Mouse (Mus musculus) adrenal gland, adult (tissue): ENCODE results near the gene Gm20388.

Source experiments
- DNase-seq, 2 experiments: peaks; one replicate each; pipeline ENCODE4 v3.0.0; 2022 to 2023; ENCODE audit warnings: low spot score in 1 of 2; ENCODE audit not compliant: inconsistent age in 2 of 2

Gene Gm20388

DNA sequence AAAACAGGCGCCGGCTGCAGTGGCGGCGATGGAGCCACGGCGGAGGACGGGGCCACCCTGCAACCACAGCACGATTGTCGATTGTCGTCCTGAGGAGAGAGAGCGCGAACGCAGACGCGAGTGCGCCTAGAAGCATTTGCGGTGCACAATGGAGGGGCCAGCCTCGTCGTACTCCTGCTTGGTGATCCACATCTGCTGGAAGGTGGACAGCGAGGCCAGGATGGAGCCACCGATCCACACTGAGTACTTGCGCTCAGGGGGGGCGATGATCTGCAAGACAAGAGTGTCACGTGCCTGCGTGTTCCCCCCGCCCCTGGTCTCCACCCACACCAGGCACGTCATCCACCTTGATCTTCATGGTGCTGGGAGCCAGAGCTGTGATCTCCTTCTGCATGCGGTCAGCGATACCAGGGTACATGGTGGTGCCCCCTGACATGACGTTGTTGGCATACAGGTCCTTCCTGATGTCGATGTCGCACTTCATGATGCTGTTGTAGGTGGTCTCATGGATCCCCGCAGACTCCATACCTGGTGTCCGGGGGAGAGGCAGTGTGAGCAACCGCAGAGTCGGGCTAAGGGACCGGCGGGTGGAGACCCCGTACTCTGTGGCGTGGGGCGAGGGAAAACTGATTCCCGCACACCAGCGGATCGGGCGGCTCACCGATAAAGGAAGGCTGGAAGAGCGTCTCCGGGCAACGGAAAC lies 3981.4 kb downstream of the Gm20388 start:
- DNase-seq, result peak; percentile 25 to 51

DNA sequence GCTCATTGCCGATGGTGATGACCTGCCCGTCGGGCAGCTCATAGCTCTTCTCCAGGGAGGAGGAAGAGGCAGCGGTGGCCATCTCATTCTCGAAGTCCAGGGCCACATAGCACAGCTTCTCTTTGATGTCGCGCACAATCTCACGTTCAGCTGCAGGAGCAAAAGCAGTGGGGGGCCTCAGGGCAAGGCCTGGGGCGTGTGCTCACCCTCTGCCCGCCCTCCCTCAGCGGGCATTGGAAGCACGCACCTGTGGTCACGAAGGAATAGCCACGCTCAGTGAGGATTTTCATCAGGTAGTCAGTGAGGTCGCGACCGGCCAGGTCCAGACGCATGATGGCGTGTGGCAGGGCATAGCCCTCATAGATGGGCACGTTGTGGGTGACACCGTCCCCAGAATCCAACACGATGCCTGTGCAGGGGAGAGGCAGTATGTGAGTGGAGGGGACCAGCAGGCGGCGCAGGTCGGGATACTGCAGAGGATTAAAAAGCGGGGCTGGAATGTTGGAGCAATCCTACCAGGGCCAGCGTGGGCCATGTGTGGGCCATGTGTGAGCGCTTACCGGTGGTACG lies 3982.0 kb downstream of the Gm20388 start:
- DNase-seq, result no peak

DNA sequence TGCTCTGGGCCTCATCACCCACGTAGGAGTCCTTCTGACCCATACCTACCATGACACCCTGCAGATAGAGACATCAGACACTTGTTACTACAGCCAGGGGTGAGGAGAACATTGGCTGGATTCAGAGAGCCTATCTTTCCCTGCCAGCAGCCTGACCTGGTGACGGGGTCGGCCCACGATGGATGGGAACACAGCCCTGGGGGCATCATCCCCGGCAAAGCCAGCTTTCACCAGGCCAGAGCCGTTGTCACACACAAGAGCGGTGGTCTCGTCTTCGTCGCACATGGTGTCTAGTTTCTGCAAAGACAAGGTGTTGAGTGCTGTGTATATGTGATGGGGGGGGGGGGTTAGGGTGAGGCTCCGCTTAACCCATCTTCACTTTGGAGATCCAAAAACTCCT lies 3982.8 kb downstream of the Gm20388 start:
- no peak for DNase-seq

DNA sequence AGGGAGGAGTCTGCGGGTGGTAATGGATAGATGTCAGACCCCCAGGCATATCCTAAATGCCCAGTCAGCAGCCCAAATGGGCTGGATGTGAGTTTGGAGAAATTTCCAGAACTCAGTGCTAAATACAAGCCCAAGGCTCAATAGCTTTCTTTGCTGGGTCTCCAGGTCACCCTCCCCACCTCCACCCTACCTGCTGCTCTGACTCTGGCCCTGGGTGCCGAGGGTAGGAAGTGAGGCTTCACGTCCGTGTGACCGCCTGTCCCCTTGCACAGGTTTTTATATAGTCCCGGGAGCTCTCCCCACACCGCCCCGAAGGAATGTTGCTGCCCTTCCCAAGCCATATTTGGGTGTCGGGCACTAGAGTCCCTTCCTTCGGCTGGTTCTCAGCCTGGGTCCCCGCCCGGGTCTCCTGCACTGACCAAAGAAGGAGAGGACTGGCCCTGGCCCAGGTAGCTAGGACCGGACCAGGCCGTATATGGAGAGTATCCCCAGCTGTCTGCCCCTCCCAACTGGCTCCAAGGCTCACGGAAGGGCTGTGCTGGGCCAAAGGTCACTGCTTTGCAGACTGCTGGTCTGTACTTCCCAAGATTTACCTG lies 3984.0 kb downstream of the Gm20388 start, which contains the start of gene Acta1:
Gene Acta1 (minus strand): TSS at position 250 of the 596 bp plus-strand sequence.
- no peak for DNase-seq

DNA sequence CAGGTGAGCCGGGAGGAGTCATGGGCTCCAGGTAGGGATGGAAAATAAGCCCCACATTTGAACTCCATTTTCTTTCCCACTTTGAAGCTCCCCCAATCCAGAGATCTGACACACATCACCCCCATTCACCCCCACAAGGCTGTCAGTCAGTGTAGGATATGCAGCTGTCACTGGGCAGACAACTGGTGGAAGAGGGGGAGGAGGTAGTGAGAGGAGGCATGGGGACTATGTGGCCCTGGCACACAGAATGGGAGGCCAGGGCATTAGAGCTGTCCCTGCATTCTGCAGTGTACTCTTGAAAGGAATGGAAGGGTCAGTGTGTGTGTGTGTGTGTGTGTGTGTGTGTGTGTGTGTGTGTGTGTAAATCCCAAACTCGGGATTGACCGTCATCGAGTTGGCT lies 3984.6 kb downstream of the Gm20388 start:
- DNase-seq, result no peak

DNA sequence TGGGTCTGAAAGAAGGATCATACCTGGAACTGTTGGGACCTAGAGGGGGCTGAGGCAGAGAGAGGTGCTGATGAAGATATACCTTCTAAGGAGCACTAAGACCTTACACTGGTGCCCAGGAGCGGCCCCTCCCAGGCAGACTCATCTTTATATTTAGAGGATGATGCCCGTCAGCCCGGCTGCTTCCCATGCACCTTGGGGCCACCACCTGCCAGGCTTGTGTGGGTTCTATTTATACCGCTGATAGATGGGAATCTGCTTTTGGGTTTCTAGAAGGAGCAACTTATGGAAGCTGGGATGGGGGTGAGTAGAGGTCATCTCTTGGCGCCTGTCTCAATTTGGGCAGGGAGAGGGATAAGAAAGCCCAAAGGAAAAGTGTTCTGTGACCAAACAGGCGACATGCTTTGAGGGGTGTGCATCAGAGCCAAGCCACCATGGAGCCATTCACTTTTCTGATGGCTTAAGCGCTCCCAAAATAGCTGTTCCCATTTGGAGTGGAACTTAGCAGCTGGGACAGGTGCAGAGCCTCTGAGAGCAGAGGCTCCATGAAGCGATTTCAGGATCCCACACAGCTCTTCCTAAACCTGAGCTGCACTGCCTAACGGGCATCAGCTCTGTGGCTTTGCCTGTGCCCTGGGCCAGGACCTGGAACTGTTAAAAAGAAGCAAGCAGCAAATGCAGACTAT lies 3985.2 kb downstream of the Gm20388 start:
- no peak for DNase-seq

DNA sequence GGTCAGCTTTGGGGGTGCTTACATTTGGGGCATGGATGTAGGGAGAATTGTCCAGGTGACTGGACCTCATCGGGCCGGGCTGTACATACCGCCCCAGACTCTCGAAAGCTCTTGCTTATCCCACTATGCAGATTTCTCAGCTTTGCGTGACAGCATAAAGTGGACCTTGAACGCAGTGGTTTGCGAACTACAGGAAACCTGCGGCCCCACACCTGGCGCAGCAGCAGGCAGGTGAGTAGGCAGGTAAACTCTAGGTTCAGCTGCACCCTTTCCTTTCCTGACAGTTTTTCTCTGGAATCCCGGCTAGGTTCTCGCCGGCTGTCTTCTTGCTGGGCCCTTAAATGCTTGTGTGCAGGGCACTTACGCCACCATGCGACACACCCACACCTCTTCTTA lies 3985.7 kb downstream of the Gm20388 start:
- DNase-seq, result no peak

DNA sequence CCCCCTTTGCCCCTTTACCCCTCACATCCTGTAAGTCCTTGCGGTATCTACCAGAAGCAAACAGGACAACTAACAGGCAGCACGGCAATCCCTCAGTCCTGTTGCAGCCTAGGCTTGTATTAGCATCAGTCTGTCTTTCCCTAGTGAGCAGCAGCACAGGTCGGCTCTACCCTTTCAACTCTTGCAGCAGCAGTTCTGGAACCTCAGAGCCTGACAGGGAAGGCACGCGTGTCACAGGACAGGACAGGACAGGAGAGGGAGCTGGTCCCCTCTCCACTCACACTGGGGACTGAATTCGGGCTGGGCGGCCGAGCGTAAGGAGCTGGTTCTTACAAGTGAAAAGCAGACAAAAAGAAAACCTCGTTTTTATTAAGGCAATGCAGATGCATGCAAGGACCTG lies 3986.1 kb downstream of the Gm20388 start:
- DNase-seq, result no peak

DNA sequence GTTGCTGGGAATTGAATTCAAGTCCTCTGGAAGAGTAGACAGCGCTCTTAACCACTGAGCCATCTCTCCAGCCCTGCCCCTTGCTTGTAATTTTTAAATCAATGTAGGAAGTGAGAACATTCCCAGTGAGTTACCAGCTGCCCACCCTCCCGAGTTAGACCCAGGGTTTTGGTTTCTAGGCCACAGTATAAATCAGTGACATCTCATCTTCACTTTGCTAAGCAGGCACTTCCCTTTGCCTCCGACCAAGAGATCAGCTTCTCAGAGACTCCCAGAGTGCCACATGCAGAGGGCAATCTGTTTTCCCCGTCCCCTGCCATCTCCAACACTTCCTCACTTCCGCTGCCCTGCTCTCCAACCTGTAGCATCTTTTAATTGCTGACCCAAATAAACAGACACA lies 3987.9 kb downstream of the Gm20388 start:
- DNase-seq, result no peak

DNA sequence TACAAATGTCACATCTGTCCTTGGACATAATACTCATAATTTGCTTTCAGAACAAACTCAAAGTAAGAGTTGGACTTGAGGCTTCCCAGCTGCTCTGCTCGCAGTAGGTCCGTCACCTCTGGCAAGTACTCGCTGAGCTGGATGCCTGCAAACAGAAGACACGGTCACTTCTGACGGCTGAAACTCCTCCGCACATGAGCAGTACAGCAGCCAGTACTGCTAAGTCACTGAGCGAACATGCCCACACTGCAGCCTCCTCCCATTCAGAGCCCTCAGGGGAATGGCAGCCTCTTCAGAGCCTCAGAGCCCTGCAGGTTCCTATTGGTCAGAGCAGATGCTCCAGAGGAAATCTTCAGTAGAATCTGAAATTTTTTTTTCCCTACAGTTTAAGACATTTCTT lies 3988.7 kb downstream of the Gm20388 start:
- DNase-seq, result no peak

DNA sequence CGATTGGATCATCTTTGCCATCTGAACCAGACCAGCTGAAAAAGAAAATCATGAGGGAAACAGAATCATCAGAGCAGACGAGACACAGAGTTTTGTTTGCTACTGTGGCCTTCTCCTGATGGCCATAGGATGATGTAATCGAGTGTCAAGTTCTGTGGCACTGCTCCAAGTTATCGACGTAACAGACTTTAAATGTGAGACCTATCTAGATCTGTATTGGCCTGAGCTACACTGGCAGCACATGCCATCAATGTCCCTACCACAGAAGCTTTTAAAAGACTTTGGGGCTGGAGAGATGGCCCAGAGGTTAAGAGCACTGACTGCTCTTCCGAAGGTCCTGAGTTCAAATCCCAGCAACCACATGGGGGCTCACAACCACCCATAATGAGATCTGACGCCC lies 3992.0 kb downstream of the Gm20388 start:
- DNase-seq, result peak; percentile 18 to 83

DNA sequence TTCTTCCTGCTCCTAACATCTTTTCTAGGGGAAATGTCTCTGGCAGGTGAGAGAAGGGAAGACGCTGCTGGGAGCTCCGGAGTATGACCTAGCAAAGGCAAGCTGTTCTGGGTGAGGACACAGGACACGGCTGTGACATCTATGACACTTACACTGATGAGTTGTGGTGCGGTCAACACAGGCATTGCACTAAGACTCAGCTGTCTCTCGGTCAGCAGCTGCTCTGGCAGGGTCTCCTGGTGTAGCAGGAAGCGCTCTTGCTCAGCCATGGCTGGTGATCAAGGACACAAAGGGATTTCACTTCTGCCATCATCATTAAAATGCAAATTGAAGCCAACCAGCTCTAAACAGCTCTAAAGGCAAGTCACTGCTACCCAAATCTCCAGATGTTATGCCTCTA lies 3997.0 kb downstream of the Gm20388 start:
- DNase-seq, result no peak

DNA sequence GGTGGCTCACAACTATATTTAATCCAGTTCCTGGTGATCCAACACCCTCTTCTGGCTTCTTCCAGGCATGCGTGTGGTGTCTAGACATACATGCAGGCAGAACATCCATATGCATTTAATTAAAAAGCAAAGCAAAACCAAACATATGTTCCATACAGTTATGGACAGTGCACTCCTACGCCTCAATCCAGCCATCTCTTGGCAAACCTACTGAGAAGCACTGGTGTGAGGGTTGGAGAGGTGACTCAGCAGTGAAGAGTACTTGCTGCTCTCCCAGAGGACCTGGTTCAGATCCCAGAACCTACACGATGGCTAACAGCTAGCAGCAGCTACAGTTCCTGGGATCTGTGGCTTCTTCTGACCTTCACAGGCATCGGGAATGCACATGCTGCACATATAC lies 4001.6 kb downstream of the Gm20388 start:
- DNase-seq, result no peak

DNA sequence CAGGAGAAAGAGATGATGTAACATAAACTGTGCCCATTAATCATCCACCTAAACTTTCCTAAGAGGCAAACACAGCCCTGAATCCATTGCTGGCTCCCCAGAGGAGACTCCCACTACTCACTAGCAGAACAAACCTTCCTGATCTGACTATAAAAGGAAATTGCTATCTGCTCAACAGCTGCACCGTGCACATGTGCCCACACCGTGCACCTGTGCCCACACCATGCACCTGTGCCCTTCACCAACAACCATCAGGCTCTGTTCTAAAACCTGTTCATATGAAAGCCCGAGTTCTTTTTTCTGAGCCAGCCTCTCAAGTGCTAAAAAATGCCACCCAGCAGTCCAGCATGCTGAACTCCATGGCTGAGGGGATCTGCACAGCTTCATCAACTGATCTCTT lies 4004.0 kb downstream of the Gm20388 start:
- no peak for DNase-seq

DNA sequence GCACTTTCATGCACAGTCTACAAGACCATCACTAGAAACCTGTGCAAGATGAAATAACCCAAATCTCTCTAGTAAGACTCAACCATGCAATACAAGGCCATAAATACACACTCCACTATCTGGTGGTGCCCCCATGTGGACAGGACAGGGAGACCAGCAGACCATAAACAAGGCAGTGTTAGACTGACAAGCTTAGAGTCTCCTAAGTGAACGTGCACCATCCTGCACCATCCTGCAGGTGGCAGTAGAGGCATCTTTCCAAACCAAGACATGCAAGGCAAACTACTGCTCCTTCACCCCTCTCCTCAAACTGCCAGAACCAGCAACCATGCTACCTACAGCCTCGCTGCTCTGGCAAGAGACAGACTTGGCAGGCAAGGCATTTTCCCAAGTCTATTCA lies 4014.1 kb downstream of the Gm20388 start:
- DNase-seq, result peak; percentile 78 to 92

DNA sequence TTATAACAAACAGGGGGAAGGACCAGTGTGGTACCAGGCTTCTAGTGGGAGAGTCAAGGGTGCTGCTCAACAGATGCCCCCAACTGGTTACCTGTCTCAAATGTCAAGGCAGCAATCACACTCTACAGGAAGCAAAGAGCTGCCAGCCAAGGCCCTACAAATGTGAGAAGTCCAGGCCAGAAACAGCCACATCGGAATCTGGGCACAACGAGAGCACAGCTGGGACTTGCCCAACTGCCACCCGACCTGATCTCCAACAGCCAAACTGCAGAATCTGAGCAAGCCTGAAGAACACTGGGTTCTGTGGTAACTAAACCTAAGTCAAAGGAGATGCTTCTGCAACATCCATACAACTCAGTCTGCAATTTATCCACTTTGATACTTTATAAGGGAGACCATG lies 4015.0 kb downstream of the Gm20388 start:
- no peak for DNase-seq

DNA sequence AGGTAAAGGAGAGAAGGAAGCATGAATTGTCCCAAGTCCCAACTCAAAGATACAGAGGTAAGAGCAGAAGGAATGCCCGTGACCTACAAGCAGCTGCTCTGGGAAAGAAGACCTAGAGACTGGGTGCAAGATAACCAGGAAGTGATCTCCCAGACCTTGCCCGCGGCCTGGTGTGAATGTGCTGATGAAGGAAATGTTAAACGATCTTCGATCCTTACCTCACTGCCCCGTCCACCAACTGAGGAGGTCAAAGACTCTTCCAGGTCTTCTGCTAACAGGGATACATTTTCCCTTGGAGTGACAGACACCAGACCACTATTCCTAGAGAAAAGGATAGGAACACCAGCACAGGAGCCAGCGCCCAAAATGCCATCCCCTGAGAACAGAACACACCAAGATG lies 4018.4 kb downstream of the Gm20388 start:
- DNase-seq, result no peak

DNA sequence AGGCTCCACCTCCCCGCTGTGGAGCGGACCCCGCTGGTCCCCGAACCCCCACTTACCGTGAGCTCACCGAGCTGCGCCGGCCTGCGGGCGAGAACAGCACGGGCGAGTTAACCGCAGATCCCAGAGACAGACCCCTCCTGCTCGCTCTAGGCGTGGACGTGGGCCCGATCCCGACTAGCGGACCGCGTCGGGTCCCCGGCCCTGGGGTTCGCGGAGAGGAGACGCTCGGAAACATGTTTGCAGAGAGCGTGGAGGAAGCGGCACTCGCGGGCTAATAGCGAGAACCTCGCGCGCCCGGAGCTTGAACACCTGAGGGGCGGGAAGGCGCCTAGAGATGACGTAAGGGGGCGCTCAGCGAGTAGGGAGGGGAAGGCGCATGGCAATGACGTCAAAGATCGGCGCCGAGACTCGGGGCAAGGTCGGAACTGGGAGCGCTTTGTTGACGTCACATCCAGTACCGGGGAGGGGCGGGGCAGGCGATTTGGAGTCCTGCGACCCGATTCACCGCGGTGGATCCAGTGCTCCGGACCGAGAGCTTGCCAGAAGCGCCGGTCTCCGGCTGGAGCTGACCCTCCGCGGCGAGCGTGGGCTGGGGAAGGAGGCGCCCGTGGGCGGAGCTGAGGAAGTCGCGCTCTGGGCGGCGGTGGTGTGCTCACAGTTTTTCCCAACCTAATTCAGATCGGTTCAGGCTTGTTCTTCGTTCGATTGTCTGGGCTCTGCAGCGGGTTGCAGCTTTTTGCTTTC lies 4038.5 kb downstream of the Gm20388 start, which contains the start of gene Nup133:
Gene Nup133 (minus strand): TSS at position 324 of the 744 bp plus-strand sequence.
- peak; percentile 99 to 100 for DNase-seq

DNA sequence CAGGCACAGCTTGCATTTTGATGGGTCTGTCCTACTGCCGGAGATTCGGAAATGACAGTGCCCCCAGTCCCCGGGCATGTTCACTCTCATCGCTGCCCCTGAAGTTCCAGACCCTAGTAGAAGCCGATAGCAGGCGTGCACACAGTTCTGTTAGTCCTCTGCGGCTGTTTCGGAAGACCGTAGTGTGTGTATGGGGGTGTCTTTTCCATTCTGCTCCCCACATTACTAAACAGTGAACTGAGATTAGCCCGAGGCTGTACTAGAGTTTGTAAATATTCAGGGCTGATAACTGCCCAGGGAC lies 4039.0 kb downstream of the Gm20388 start:
- no peak for DNase-seq

DNA sequence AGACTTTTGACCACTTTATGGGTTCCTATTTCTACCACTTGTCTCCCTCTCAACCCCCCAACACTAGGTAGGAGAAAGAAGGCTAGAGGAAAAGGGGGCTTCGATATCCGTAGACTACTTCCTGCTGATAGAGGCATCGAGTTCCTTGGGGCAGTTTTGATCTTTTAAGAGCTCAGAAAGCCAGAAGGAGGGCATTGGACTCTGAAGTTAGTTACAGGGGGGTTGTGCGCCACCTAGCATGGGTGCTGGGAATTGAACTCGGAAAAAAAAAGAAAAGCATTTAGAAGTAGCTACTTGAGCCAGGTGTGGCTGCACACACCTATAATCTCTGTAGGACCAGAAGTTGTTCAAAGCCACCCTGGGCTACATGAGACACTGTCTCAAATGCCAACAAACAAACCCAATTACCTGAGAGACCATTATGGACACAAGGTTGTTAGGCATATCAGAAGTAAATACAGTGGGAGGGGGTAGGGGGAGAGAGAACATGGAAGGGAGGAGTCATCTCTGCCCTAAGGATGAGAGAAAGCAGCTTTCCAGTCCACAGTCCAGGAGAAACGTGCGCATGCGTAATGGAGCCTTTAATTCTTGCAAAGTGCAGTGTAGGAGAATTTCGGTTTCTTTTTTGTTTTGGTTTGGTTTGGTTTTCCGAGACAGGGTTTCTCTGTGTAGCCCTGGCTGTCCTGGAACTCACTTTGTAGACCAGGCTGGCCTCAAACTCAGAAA lies 4039.6 kb downstream of the Gm20388 start:
- peak; percentile 48 to 83 for DNase-seq

DNA sequence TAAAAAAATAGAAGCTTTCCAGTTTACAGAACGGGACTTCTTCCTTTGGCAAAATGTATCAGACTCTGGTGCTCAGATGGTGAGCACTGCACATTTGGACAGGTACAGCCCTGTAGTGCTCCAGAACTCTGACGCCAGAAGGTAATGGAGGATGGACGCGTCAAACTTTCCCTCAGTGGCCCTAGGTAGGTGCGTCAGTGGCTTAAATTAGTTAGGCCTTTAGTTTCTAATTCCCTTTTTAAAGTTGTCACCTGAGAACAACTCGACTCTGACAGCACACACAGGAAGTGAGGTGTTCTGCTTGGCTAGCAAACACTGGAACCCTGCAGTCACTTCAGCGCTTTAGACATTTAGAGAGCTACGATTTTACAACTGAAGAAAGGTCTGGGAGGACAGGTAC lies 4043.0 kb downstream of the Gm20388 start:
- no peak for DNase-seq
